Mouse (Mus musculus): ENCODE measurements around the gene Plxna3. TPM values are rescaled to one million over a fixed set of nuclear protein-coding genes. Genes with fewer than 3 reads are reported as not detected.

Gene Plxna3
- total RNA-seq (2017) = 6.0 and 6.2 TPM in 2 replicates

GRCm38 (mm10) chrX:74328725-74329161, at the start of gene Plxna3:
TSS of gene Plxna3 (plus strand) at chrX:74329066.
- peak; percentile 75 to 81 for ATAC-seq (replicated peaks in 1 of 2; ENCODE audit: insufficient read depth in 1 of 2, low FRiP score in 2 of 2, low TSS enrichment in 1 of 2, low read depth in 1 of 2, poor library complexity in 2 of 2, severe bottlenecking in 2 of 2)

GRCm38 (mm10) chrX:74281041-74281731, 47.7 kb upstream of the Plxna3 start:
- ATAC-seq (replicated peaks in 1 of 2; ENCODE audit: insufficient read depth in 1 of 2, low FRiP score in 2 of 2, low TSS enrichment in 1 of 2, low read depth in 1 of 2, poor library complexity in 2 of 2, severe bottlenecking in 2 of 2) = no peak

GRCm38 (mm10) chrX:74281732-74282394, 47.0 kb upstream of the Plxna3 start, which contains the start of the genes Taz and Dnase1l1:
TSS of gene Taz (plus strand) at chrX:74281912.
TSS of gene Dnase1l1 (minus strand) at chrX:74282337.
- peak; percentile 90 to 91 for ATAC-seq (replicated peaks in 1 of 2; ENCODE audit: insufficient read depth in 1 of 2, low FRiP score in 2 of 2, low TSS enrichment in 1 of 2, low read depth in 1 of 2, poor library complexity in 2 of 2, severe bottlenecking in 2 of 2)

GRCm38 (mm10) chrX:74282395-74283091, 46.3 kb upstream of the Plxna3 start:
- peak; percentile 76 to 89 for ATAC-seq (replicated peaks in 1 of 2; ENCODE audit: insufficient read depth in 1 of 2, low FRiP score in 2 of 2, low TSS enrichment in 1 of 2, low read depth in 1 of 2, poor library complexity in 2 of 2, severe bottlenecking in 2 of 2)

GRCm38 (mm10) chrX:74283092-74283437, 45.8 kb upstream of the Plxna3 start:
- no peak for ATAC-seq (replicated peaks in 1 of 2; ENCODE audit: insufficient read depth in 1 of 2, low FRiP score in 2 of 2, low TSS enrichment in 1 of 2, low read depth in 1 of 2, poor library complexity in 2 of 2, severe bottlenecking in 2 of 2)

GRCm38 (mm10) chrX:74293431-74293830, 35.4 kb upstream of the Plxna3 start:
- ATAC-seq (replicated peaks in 1 of 2; ENCODE audit: insufficient read depth in 1 of 2, low FRiP score in 2 of 2, low TSS enrichment in 1 of 2, low read depth in 1 of 2, poor library complexity in 2 of 2, severe bottlenecking in 2 of 2) = no peak

- peak; percentile 99 to 100 for ATAC-seq (replicated peaks in 1 of 2; ENCODE audit: insufficient read depth in 1 of 2, low FRiP score in 2 of 2, low TSS enrichment in 1 of 2, low read depth in 1 of 2, poor library complexity in 2 of 2, severe bottlenecking in 2 of 2)
Observed at GRCm38 (mm10) chrX:74296538-74297448, 32.1 kb upstream of the Plxna3 start, which contains the start of gene Atp6ap1. TSS of gene Atp6ap1 (plus strand) at chrX:74297097.

- no peak for ATAC-seq (replicated peaks in 1 of 2; ENCODE audit: insufficient read depth in 1 of 2, low FRiP score in 2 of 2, low TSS enrichment in 1 of 2, low read depth in 1 of 2, poor library complexity in 2 of 2, severe bottlenecking in 2 of 2)
Observed at GRCm38 (mm10) chrX:74298348-74298747, 30.5 kb upstream of the Plxna3 start.

- ATAC-seq (replicated peaks in 1 of 2; ENCODE audit: insufficient read depth in 1 of 2, low FRiP score in 2 of 2, low TSS enrichment in 1 of 2, low read depth in 1 of 2, poor library complexity in 2 of 2, severe bottlenecking in 2 of 2) = peak in 1 of 2 experiments; percentile 9; a peak in 1 of 4 replicates
Observed at GRCm38 (mm10) chrX:74299721-74300120, 29.1 kb upstream of the Plxna3 start.

- peak; percentile 80 to 94 for ATAC-seq (replicated peaks in 1 of 2; ENCODE audit: insufficient read depth in 1 of 2, low FRiP score in 2 of 2, low TSS enrichment in 1 of 2, low read depth in 1 of 2, poor library complexity in 2 of 2, severe bottlenecking in 2 of 2)
Observed at GRCm38 (mm10) chrX:74304867-74305700, 23.8 kb upstream of the Plxna3 start, which contains the start of gene Gdi1. TSS of gene Gdi1 (plus strand) at chrX:74304998.

GRCm38 (mm10) chrX:74312540-74313464, 16.1 kb upstream of the Plxna3 start, which contains the start of gene Fam50a:
TSS of gene Fam50a (plus strand) at chrX:74313033.
- ATAC-seq (replicated peaks in 1 of 2; ENCODE audit: insufficient read depth in 1 of 2, low FRiP score in 2 of 2, low TSS enrichment in 1 of 2, low read depth in 1 of 2, poor library complexity in 2 of 2, severe bottlenecking in 2 of 2) = peak; percentile 96 to 99

- ATAC-seq (replicated peaks in 1 of 2; ENCODE audit: insufficient read depth in 1 of 2, low FRiP score in 2 of 2, low TSS enrichment in 1 of 2, low read depth in 1 of 2, poor library complexity in 2 of 2, severe bottlenecking in 2 of 2) = no peak
Observed at GRCm38 (mm10) chrX:74329215-74329671, 377 bp downstream of the Plxna3 start.

- ATAC-seq (replicated peaks in 1 of 2; ENCODE audit: insufficient read depth in 1 of 2, low FRiP score in 2 of 2, low TSS enrichment in 1 of 2, low read depth in 1 of 2, poor library complexity in 2 of 2, severe bottlenecking in 2 of 2) = no peak
Observed at GRCm38 (mm10) chrX:74330166-74330930, 1.5 kb downstream of the Plxna3 start.

- 0 out of 4 replicates have a peak, but pooled peaks of 1 of the 2 experiments have one; percentile 5 for ATAC-seq (replicated peaks in 1 of 2; ENCODE audit: insufficient read depth in 1 of 2, low FRiP score in 2 of 2, low TSS enrichment in 1 of 2, low read depth in 1 of 2, poor library complexity in 2 of 2, severe bottlenecking in 2 of 2)
Observed at GRCm38 (mm10) chrX:74352645-74353466, 24.0 kb downstream of the Plxna3 start.
